Mouse (Mus musculus) adrenal gland, postnatal 36 days (tissue): ENCODE measurements at regions not wholly inside any gene's neighbourhood (a gene's known extent, or its start where the extent isn't known, plus 50 kb on each side); places are given as distances from the start of the nearest gene placed in this dataset.
A peak's percentile ranks its signal among the peaks of the same experiment; 100 is the strongest.

ENCODE experiments used
- DNase-seq, 2 experiments: peaks; one replicate each; pipeline ENCODE4 v3.0.0; 2021; ENCODE audit warnings: mixed read lengths in 1 of 2

- DNase-seq = no peak
Observed at GRCm38 (mm10) chr11:52631579-52631978, 132.9 kb upstream of the Fstl4 start.

- DNase-seq = no peak
Observed at GRCm38 (mm10) chr11:52634189-52634588, 130.2 kb upstream of the Fstl4 start.

GRCm38 (mm10) chr11:52635716-52636389 is 128.6 kb upstream of the Fstl4 start:
- no peak for DNase-seq

- DNase-seq = no peak
Observed at GRCm38 (mm10) chr11:52638939-52639338, 125.5 kb upstream of the Fstl4 start.

- DNase-seq = peak in 1 of 2 experiments; percentile 4
Observed at GRCm38 (mm10) chr11:52641725-52642338, 122.6 kb upstream of the Fstl4 start.

GRCm38 (mm10) chr11:52644081-52644768 is 120.2 kb upstream of the Fstl4 start:
- DNase-seq = no peak

GRCm38 (mm10) chr11:52648176-52648839 is 116.1 kb upstream of the Fstl4 start:
- DNase-seq = peak; percentile 25 to 45

GRCm38 (mm10) chr11:52648849-52649400 is 115.5 kb upstream of the Fstl4 start:
- DNase-seq = peak; percentile 22 to 54

- DNase-seq = no peak
Observed at GRCm38 (mm10) chr11:52654640-52655039, 109.8 kb upstream of the Fstl4 start.

- peak in 1 of 2 experiments; percentile 47 for DNase-seq
Observed at GRCm38 (mm10) chr11:52655720-52656474, 108.5 kb upstream of the Fstl4 start.

- DNase-seq = no peak
Observed at GRCm38 (mm10) chr11:52661234-52661633, 103.2 kb upstream of the Fstl4 start.

GRCm38 (mm10) chr11:52661894-52662593 is 102.4 kb upstream of the Fstl4 start:
- DNase-seq = no peak

- no peak for DNase-seq
Observed at GRCm38 (mm10) chr11:52665343-52665742, 99.1 kb upstream of the Fstl4 start.

- DNase-seq = no peak
Observed at GRCm38 (mm10) chr11:52675022-52675421, 89.4 kb upstream of the Fstl4 start.

- DNase-seq = no peak
Observed at GRCm38 (mm10) chr11:52678259-52678658, 86.2 kb upstream of the Fstl4 start.

- DNase-seq = no peak
Observed at GRCm38 (mm10) chr11:52685436-52685835, 79.0 kb upstream of the Fstl4 start.

- no peak for DNase-seq
Observed at GRCm38 (mm10) chr11:52692701-52693100, 71.7 kb upstream of the Fstl4 start.

- DNase-seq = no peak
Observed at GRCm38 (mm10) chr11:52701682-52702081, 62.8 kb upstream of the Fstl4 start.

- DNase-seq = no peak
Observed at GRCm38 (mm10) chr11:52703391-52703790, 61.0 kb upstream of the Fstl4 start.
